Mouse (Mus musculus): ENCODE measurements at regions not wholly inside any gene's neighbourhood (a gene's known extent, or its start where the extent isn't known, plus 50 kb on each side); places are given as distances from the start of the nearest gene placed in this dataset.

DNA sequence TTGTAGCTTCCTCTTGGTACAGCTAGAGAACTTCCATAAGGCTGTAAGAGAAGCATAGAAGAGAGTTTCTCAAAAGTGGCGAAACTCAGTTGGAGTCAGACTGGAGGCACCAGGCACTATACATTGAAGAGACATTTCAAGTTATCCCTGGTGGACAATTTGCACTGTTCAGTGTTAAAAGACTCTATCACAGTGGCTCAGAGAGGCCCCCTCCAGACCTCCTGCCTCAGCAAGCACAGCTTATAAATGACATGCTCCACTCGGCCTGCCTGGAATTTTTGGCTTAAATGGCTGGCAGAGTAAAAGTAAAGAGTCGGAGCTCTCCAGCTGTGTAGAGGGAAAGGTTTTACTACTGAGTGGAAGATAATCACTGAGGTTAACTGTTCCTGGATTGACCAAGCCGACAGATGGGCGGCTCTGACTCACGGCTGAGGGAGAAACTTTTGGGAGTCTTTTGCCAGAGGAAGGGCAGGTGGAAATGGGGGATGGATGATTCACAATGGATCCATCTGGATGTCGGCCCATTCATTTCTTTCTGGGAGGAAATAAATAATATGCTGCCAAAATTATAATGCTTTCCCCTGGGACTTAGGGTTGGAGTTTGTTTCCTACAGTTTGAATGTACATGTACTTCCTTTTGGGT, 395.6 kb downstream of the Bcl11a start:
- H3K4me3 ChIP-seq (ENCODE audit: control insufficient read depth in 1 of 2, insufficient read depth in 1 of 2, low read depth in 1 of 2, low read length in 2 of 2): no peak overlapping the region
- H3K9ac ChIP-seq (ENCODE audit: low read length): no peak overlapping the region
- H3K4me2 ChIP-seq (ENCODE audit: low read length): no peak overlapping the region
- 0 out of 4 replicates have a peak, but pooled peaks cover 0 to 3% of the 10 kb centered on the region in 2 experiments for H3K4me1 ChIP-seq (ENCODE audit: control insufficient read depth in 2 of 2, insufficient read depth in 2 of 2, low read length in 2 of 2)
- no peaks in the 10 kb centered on the region for H3K9me3 ChIP-seq (ENCODE audit: control insufficient read depth, low read length)
- ATAC-seq (ENCODE audit: insufficient number of reproducible peaks, insufficient read depth, low FRiP score, low read depth): no peak
- no peaks in the 10 kb centered on the region for H3K27me3 ChIP-seq (ENCODE audit: control insufficient read depth, insufficient read depth, low read length)
- H3K27ac ChIP-seq (replicated peaks in 1 of 2; ENCODE audit: control insufficient read depth in 1 of 2, insufficient read depth in 1 of 2, low read depth in 2 of 2, low read length in 2 of 2): no peak overlapping the region
- 47% methylated on average over 7 of the region's 7 CpGs for WGBS
- no peaks in the 10 kb centered on the region for H3K36me3 ChIP-seq (ENCODE audit: control insufficient read depth, insufficient read depth, low read length)

DNA sequence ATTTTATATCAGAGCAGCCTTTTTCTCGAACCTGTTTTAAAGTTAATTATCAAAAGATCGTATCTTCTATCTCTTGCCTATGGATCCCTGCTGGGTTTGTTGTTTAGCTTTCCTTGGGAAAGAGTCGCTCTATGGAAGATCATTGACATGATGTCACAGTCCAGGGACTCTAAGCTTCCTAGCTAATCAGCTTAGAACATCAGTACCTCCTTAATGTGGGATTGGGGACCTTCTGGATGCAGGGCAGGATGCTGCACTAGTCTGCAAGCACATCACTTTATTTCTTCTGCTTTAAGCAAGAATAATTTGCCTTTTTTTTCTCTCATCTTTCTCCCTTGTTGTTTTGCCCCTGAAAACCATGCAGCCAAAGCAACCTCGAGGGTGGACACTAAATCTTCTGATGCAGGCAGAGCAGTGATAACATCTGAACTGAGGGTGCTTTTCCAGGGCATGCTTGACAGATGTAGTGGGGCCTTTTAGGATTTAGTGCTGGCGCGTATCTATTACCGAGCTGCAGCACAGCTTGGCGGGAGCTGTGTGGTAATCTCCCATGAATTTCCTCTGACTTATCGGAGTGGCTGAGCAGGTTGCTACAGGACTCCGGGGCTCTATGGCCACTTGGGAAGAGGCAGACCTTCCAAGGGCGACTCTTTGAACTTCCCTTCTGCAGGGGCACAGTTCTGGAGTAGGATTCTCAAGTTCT, 425.0 kb downstream of the Bcl11a start:
- Histone ChIP-seq H3K36me3 (ENCODE audit: control insufficient read depth, insufficient read depth, low read length) (no peaks in the 10 kb centered on the region), H3K27ac (replicated peaks in 1 of 2; ENCODE audit: control insufficient read depth in 1 of 2, insufficient read depth in 1 of 2, low read depth in 2 of 2, low read length in 2 of 2) (no peak overlapping the region), H3K9me3 (ENCODE audit: control insufficient read depth, low read length) (no peaks in the 10 kb centered on the region), H3K9ac (ENCODE audit: low read length) (no peak overlapping the region), H3K4me2 (ENCODE audit: low read length) (no peak overlapping the region), H3K4me3 (ENCODE audit: control insufficient read depth in 1 of 2, insufficient read depth in 1 of 2, low read depth in 1 of 2, low read length in 2 of 2) (no peak overlapping the region), H3K27me3 (ENCODE audit: control insufficient read depth, insufficient read depth, low read length) (no peaks in the 10 kb centered on the region), H3K4me1 (ENCODE audit: control insufficient read depth in 2 of 2, insufficient read depth in 2 of 2, low read length in 2 of 2) (peaks cover 0 to 2% of the 10 kb centered on the region in 2 experiments; a peak in 1 of 4 replicates)
- 32% methylated on average over 11 of the region's 11 CpGs for WGBS
- ATAC-seq (ENCODE audit: insufficient number of reproducible peaks, insufficient read depth, low FRiP score, low read depth): no peak

DNA sequence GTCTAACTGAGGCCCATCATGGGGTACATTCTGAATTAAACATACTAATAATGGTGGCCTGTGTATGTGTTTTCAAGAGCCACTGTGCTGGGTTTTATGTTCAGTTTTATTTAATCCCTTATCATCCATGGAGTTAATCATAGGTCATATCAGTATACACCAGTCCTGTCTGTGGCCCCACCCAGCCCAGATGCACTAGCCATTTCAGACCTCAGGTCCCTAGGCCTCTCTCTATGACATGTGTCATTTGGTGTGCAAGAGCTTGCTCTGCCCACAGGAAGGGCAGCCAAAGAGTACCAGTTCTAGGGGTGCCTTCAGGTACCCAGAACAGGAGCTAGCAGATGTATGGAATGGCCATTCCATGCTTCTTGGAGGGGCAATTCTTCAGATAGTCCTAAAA, 437.7 kb downstream of the Bcl11a start:
- Histone ChIP-seq H3K9ac (ENCODE audit: low read length) (no peak overlapping the region), H3K27ac (replicated peaks in 1 of 2; ENCODE audit: control insufficient read depth in 1 of 2, insufficient read depth in 1 of 2, low read depth in 2 of 2, low read length in 2 of 2) (no peak overlapping the region), H3K27me3 (ENCODE audit: control insufficient read depth, insufficient read depth, low read length) (no peaks in the 10 kb centered on the region), H3K4me3 (ENCODE audit: control insufficient read depth in 1 of 2, insufficient read depth in 1 of 2, low read depth in 1 of 2, low read length in 2 of 2) (no peak overlapping the region), H3K36me3 (ENCODE audit: control insufficient read depth, insufficient read depth, low read length) (no peaks in the 10 kb centered on the region), H3K4me2 (ENCODE audit: low read length) (no peak overlapping the region), H3K4me1 (ENCODE audit: control insufficient read depth in 2 of 2, insufficient read depth in 2 of 2, low read length in 2 of 2) (peaks cover 2 to 6% of the 10 kb centered on the region in 2 experiments; a peak in 1 of 4 replicates), H3K9me3 (ENCODE audit: control insufficient read depth, low read length) (no peaks in the 10 kb centered on the region)
- no peak for ATAC-seq (ENCODE audit: insufficient number of reproducible peaks, insufficient read depth, low FRiP score, low read depth)

DNA sequence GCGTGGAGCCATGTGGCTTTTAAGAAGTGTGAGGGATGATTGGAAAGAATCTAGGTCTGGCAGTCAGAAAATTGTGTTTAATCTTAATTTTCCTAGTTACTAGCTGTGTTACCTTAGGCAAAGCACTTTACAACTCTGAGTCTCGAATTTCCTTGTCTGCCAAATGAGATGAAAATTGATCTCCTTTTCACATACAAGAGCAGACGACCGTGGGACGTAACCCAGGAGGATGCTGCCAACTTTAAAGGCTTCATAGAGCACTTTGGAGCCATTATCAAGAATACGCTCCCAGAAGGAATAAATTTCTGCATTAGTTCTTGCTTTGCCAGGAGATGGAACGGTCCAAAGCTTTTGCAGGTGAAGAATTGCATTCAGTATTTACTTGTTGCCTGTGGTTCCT, 457.6 kb downstream of the Bcl11a start:
- Histone ChIP-seq H3K4me2 (ENCODE audit: low read length) (no peak overlapping the region), H3K27ac (replicated peaks in 1 of 2; ENCODE audit: control insufficient read depth in 1 of 2, insufficient read depth in 1 of 2, low read depth in 2 of 2, low read length in 2 of 2) (no peak overlapping the region), H3K9ac (ENCODE audit: low read length) (no peak overlapping the region), H3K27me3 (ENCODE audit: control insufficient read depth, insufficient read depth, low read length) (no peaks in the 10 kb centered on the region), H3K9me3 (ENCODE audit: control insufficient read depth, low read length) (no peaks in the 10 kb centered on the region), H3K36me3 (ENCODE audit: control insufficient read depth, insufficient read depth, low read length) (no peaks in the 10 kb centered on the region), H3K4me3 (ENCODE audit: control insufficient read depth in 1 of 2, insufficient read depth in 1 of 2, low read depth in 1 of 2, low read length in 2 of 2) (no peak overlapping the region), H3K4me1 (ENCODE audit: control insufficient read depth in 2 of 2, insufficient read depth in 2 of 2, low read length in 2 of 2) (no peaks in the 10 kb centered on the region)
- WGBS: 74% methylated on average over 7 of the region's 7 CpGs
- ATAC-seq (ENCODE audit: insufficient number of reproducible peaks, insufficient read depth, low FRiP score, low read depth): no peak

DNA sequence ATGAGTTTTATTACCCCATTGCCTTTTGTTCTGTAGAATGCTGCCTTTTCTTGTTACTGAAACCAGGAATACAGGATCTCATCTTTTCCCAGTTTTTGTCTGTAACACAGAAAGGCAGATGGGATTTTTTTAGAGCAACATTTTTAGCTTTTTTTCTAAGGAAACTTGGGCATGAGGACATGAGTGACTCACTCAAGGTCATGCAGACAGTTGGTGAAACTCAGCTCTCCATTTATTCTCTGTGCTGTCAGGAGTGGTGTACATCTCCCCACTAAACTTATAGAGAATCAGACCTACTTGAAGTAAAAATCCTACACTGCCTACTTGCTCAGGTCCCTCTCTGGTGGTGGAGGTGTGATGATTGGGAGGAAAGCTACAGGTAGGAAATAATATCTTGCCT, 459.9 kb downstream of the Bcl11a start:
- no peak overlapping the region for H3K27ac ChIP-seq (replicated peaks in 1 of 2; ENCODE audit: control insufficient read depth in 1 of 2, insufficient read depth in 1 of 2, low read depth in 2 of 2, low read length in 2 of 2)
- H3K4me3 ChIP-seq (ENCODE audit: control insufficient read depth in 1 of 2, insufficient read depth in 1 of 2, low read depth in 1 of 2, low read length in 2 of 2): no peak overlapping the region
- no peak for ATAC-seq (ENCODE audit: insufficient number of reproducible peaks, insufficient read depth, low FRiP score, low read depth)
- H3K9me3 ChIP-seq (ENCODE audit: control insufficient read depth, low read length): no peaks in the 10 kb centered on the region
- H3K9ac ChIP-seq (ENCODE audit: low read length): no peak overlapping the region
- no peaks in the 10 kb centered on the region for H3K36me3 ChIP-seq (ENCODE audit: control insufficient read depth, insufficient read depth, low read length)
- no peaks in the 10 kb centered on the region for H3K27me3 ChIP-seq (ENCODE audit: control insufficient read depth, insufficient read depth, low read length)
- H3K4me1 ChIP-seq (ENCODE audit: control insufficient read depth in 2 of 2, insufficient read depth in 2 of 2, low read length in 2 of 2): no peaks in the 10 kb centered on the region
- H3K4me2 ChIP-seq (ENCODE audit: low read length): no peak overlapping the region

DNA sequence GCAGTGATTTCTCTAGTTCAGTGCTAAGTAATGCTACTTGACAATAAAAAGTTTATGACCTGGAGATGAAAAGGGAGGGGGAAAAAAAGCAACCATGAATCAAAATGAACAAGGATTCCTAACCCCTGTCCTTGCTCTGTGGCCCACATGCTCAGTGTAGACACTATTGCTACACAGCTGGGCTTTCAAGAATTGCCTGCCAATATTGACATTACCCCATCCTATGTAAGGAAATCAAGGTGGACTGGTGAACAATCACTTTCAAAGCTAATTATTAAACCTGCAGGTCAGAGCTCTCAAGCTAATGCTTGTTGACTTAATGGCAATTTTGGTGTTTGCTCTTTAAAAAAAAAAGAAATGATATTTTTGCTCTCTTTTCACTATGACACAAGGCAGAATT, 491.8 kb downstream of the Bcl11a start:
- Histone ChIP-seq H3K9me3 (ENCODE audit: control insufficient read depth, low read length) (no peaks in the 10 kb centered on the region), H3K9ac (ENCODE audit: low read length) (no peak overlapping the region), H3K4me3 (ENCODE audit: control insufficient read depth in 1 of 2, insufficient read depth in 1 of 2, low read depth in 1 of 2, low read length in 2 of 2) (no peak overlapping the region), H3K27ac (replicated peaks in 1 of 2; ENCODE audit: control insufficient read depth in 1 of 2, insufficient read depth in 1 of 2, low read depth in 2 of 2, low read length in 2 of 2) (no peak overlapping the region), H3K36me3 (ENCODE audit: control insufficient read depth, insufficient read depth, low read length) (no peaks in the 10 kb centered on the region), H3K27me3 (ENCODE audit: control insufficient read depth, insufficient read depth, low read length) (no peaks in the 10 kb centered on the region), H3K4me2 (ENCODE audit: low read length) (no peak overlapping the region), H3K4me1 (ENCODE audit: control insufficient read depth in 2 of 2, insufficient read depth in 2 of 2, low read length in 2 of 2) (peaks cover 3 to 6% of the 10 kb centered on the region in 2 experiments; a peak in 3 of 4 replicates)
- ATAC-seq (ENCODE audit: insufficient number of reproducible peaks, insufficient read depth, low FRiP score, low read depth): no peak

DNA sequence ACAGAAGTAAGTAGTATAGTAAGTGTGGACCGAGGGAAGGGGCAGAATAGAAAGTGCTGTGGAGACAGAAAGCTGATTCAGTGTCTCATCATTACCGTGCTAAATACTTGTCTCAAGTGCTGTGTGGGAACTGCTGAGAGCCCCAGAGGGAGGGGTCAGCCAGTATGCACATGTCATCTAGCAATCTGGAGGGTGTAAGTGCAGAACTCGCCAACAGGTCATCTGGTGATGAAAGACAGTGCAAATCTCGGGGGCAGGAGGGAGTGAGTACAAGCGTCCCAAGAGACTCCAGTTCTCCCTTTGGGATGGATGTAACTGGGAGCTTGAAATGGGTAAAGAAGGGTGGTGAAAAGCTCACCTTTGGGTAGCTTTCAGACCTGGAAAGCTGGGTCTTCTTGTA, 535.7 kb downstream of the Bcl11a start:
- no peak overlapping the region for H3K27ac ChIP-seq (replicated peaks in 1 of 2; ENCODE audit: control insufficient read depth in 1 of 2, insufficient read depth in 1 of 2, low read depth in 2 of 2, low read length in 2 of 2)
- 13% methylated on average over 5 of the region's 5 CpGs for WGBS
- no peaks in the 10 kb centered on the region for H3K27me3 ChIP-seq (ENCODE audit: control insufficient read depth, insufficient read depth, low read length)
- peak; percentile 54; the same call in 1 of the 2 replicates for ATAC-seq (ENCODE audit: insufficient number of reproducible peaks, insufficient read depth, low FRiP score, low read depth)
- H3K4me2 ChIP-seq (ENCODE audit: low read length): peak overlapping the region; percentile 34
- H3K36me3 ChIP-seq (ENCODE audit: control insufficient read depth, insufficient read depth, low read length): no peaks in the 10 kb centered on the region
- no peaks in the 10 kb centered on the region for H3K9me3 ChIP-seq (ENCODE audit: control insufficient read depth, low read length)
- H3K9ac ChIP-seq (ENCODE audit: low read length): no peak overlapping the region
- peaks cover 0 to 7% of the 10 kb centered on the region in 2 experiments; a peak in 1 of 4 replicates for H3K4me1 ChIP-seq (ENCODE audit: control insufficient read depth in 2 of 2, insufficient read depth in 2 of 2, low read length in 2 of 2)
- no peak overlapping the region for H3K4me3 ChIP-seq (ENCODE audit: control insufficient read depth in 1 of 2, insufficient read depth in 1 of 2, low read depth in 1 of 2, low read length in 2 of 2)

DNA sequence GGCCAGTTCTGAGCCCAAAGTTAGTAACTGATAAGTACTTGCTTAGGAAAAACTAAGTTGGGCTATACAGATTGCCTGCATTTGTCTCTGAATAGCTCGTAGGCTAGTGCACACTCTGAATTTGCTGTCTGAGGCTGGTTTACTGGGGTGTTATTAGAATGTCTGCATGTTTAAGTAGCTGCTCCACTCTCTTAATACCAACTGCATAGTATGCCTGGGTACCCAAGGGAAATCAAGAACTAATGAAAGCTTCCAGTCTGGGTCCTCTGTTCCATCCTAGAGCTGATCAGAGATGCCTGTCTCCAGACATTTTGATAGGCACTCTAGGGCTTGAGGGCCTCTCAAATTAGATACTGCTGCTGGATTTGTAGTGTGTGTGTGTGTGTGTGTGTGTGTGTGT, 537.6 kb downstream of the Bcl11a start:
- no peak for ATAC-seq (ENCODE audit: insufficient number of reproducible peaks, insufficient read depth, low FRiP score, low read depth)
- no peaks in the 10 kb centered on the region for H3K27me3 ChIP-seq (ENCODE audit: control insufficient read depth, insufficient read depth, low read length)
- H3K36me3 ChIP-seq (ENCODE audit: control insufficient read depth, insufficient read depth, low read length): no peaks in the 10 kb centered on the region
- no peak overlapping the region for H3K4me3 ChIP-seq (ENCODE audit: control insufficient read depth in 1 of 2, insufficient read depth in 1 of 2, low read depth in 1 of 2, low read length in 2 of 2)
- H3K27ac ChIP-seq (replicated peaks in 1 of 2; ENCODE audit: control insufficient read depth in 1 of 2, insufficient read depth in 1 of 2, low read depth in 2 of 2, low read length in 2 of 2): no peak overlapping the region
- no peak overlapping the region for H3K4me2 ChIP-seq (ENCODE audit: low read length)
- H3K9me3 ChIP-seq (ENCODE audit: control insufficient read depth, low read length): no peaks in the 10 kb centered on the region
- H3K9ac ChIP-seq (ENCODE audit: low read length): no peak overlapping the region
- WGBS: 74% methylated on average over 1 of the region's 1 CpGs
- peaks cover 0 to 7% of the 10 kb centered on the region in 2 experiments; a peak in 1 of 4 replicates for H3K4me1 ChIP-seq (ENCODE audit: control insufficient read depth in 2 of 2, insufficient read depth in 2 of 2, low read length in 2 of 2)

Data from heart, embryonic 14.5 days (tissue).